Mouse (Mus musculus): ENCODE measurements around the gene Cacna1d.

DNA sequence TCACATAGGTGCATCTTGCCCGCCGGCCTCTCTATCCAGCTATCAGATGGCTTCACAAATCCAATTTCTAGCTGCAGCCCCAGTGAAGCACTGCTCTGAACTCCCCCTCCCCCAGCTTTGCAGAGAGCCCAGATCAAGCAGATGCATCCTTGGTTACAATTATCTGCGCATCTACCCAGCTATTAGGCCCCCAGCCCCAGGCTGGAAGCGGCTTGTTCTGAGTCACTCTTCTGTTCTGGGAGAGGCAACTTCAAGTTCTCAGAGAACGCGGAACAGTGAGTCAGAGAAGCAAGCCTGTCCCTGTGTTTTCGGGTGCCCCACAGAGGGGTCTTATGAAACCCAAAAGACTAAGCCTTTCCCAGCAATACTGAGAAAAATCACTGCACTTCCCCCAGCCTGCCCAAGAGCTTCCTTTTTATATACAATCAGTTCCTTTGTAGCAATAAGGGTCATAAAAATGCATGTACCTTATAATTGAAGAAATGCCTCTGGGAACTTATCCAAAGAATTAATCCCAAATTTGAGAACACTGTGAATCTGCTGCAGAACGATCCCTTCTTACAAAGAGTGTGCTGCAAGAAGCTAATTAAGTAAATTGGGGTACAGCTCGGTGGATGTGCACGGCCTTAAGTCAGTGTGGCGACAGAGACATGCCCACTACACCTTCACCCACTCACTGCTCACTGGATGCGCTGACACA is 235.4 kb downstream of the Cacna1d start:
- no peak for TF ChIP-seq EP300 (IDR thresholded peaks at IDR 0.05; ENCODE audit: low read depth in 1 of 2, low read length in 2 of 2)
- no peak for TF ChIP-seq MAFK (IDR thresholded peaks at IDR 0.05; ENCODE audit: borderline replicate concordance, low read depth, low read length)
- TF ChIP-seq CTCF (IDR thresholded peaks at IDR 0.05 in 2 of 3, conservative IDR thresholded peaks at IDR 0.05 in 1 of 3; ENCODE audit: control insufficient read depth in 1 of 3, insufficient read depth in 1 of 3, low read depth in 2 of 3, low read length in 3 of 3, poor library complexity in 1 of 3, severe bottlenecking in 1 of 3), result no peak
- no peak for TF ChIP-seq ZC3H11A (IDR thresholded peaks at IDR 0.05; ENCODE audit: low read depth, low read length)
- TF ChIP-seq TCF12 (IDR thresholded peaks at IDR 0.05; ENCODE audit: low read depth, low read length), result no peak
- no peak for TF ChIP-seq POLR2A (IDR thresholded peaks at IDR 0.05; ENCODE audit: control insufficient read depth in 1 of 2, insufficient read depth in 1 of 2, low read depth in 1 of 2, low read length in 2 of 2, poor library complexity in 1 of 2)

Measured in MEL (cell line).